ENCODE assay signal across 7 mouse cellular contexts in genomic region chr10:77353031-77353745, GRCm38 (mm10).
A peak's percentile ranks its signal among the peaks of the same experiment; 100 is the strongest.
DNase-seq lines count a peak whose midpoint lies in the region; ATAC-seq and TF ChIP-seq lines count a peak whose summit lies in the region.

No protein-coding gene starts in this region.

- peak; percentile 97 for TF ChIP-seq CTCF in gastrocnemius, adult 2 months (IDR thresholded peaks at IDR 0.05)

- H3K9me3 ChIP-seq in intestine, embryonic 14.5 days (ENCODE audit: control insufficient read depth, low read length), result no peaks in the 10 kb centered on the region
- H3K9me3 ChIP-seq in midbrain, embryonic 10.5 days (replicated peaks), result peaks cover 4% of the 10 kb centered on the region; the same call in 1 of the 2 replicates

- intact Hi-C loops in gastrocnemius, adult 2 months (cut with DNase I), result loop anchor here (1.0 kb wide), 2 partner anchors 70 to 156 kb away; no protein-coding TSS in a partner anchor

- no peak overlapping the region for H3K4me2 ChIP-seq in intestine, embryonic 14.5 days (ENCODE audit: low read length)

- WGBS in intestine, embryonic 14.5 days, result 80% methylated on average over 6 of the region's 6 CpGs
- 85% methylated on average over 6 of the region's 6 CpGs for WGBS in midbrain, embryonic 10.5 days

- H3K9ac ChIP-seq in intestine, embryonic 14.5 days (ENCODE audit: low read length), result no peak overlapping the region

- H3K36me3 ChIP-seq in intestine, embryonic 14.5 days (ENCODE audit: control insufficient read depth, insufficient read depth, low read length), result no peaks in the 10 kb centered on the region
- peaks cover 8% of the 10 kb centered on the region; the same call in 1 of the 2 replicates for H3K36me3 ChIP-seq in midbrain, embryonic 10.5 days

- H3K4me1 ChIP-seq in intestine, embryonic 14.5 days (replicated peaks; ENCODE audit: control insufficient read depth, insufficient read depth, low read length), result no peaks in the 10 kb centered on the region
- H3K4me1 ChIP-seq in midbrain, embryonic 10.5 days, result no peaks in the 10 kb centered on the region

- ATAC-seq in common myeloid progenitor, adult 5-6 weeks (replicated peaks; ENCODE audit: low read depth, poor library complexity, severe bottlenecking), result peak; percentile 99
- ATAC-seq in intestine, embryonic 14.5 days (replicated peaks; ENCODE audit: low FRiP score, low TSS enrichment, low read depth), result peak; percentile 64; the same call in 1 of the 2 replicates

- peak; percentile 82 for DNase-seq in adipocyte (ENCODE audit: low spot score)
- DNase-seq in gastrocnemius, adult 2 months, result peak; percentile 81
- peak; percentile 85 for DNase-seq in intestine, embryonic 14.5 days (ENCODE audit: low spot score)
- DNase-seq in left cerebral cortex, adult 9 months (ENCODE audit: low spot score in 2 of 2), result peak; percentile 58 to 91
- peak; percentile 65 for DNase-seq in midbrain, embryonic 10.5 days (ENCODE audit: low spot score)
- DNase-seq in skeletal muscle tissue, adult 2 months (ENCODE audit: low read depth, low spot score), result peak; percentile 74

- H3K27me3 ChIP-seq in intestine, embryonic 14.5 days (replicated peaks; ENCODE audit: control insufficient read depth, insufficient read depth, low read length), result no peaks in the 10 kb centered on the region
- no peaks in the 10 kb centered on the region for H3K27me3 ChIP-seq in midbrain, embryonic 10.5 days (ENCODE audit: low read depth, poor library complexity, severe bottlenecking)

- no peak overlapping the region for H3K27ac ChIP-seq in gastrocnemius, adult 2 months
- no peak overlapping the region for H3K27ac ChIP-seq in intestine, embryonic 14.5 days (ENCODE audit: low read depth)
- no peak overlapping the region for H3K27ac ChIP-seq in midbrain, embryonic 10.5 days (replicated peaks)

- H3K4me3 ChIP-seq in gastrocnemius, adult 2 months, result no peak overlapping the region
- H3K4me3 ChIP-seq in intestine, embryonic 14.5 days (ENCODE audit: low read depth, low read length), result no peak overlapping the region
- no peak overlapping the region for H3K4me3 ChIP-seq in midbrain, embryonic 10.5 days
